Comparison of ENCODE assay signal across 15 mouse cellular contexts in the genomic region with DNA sequence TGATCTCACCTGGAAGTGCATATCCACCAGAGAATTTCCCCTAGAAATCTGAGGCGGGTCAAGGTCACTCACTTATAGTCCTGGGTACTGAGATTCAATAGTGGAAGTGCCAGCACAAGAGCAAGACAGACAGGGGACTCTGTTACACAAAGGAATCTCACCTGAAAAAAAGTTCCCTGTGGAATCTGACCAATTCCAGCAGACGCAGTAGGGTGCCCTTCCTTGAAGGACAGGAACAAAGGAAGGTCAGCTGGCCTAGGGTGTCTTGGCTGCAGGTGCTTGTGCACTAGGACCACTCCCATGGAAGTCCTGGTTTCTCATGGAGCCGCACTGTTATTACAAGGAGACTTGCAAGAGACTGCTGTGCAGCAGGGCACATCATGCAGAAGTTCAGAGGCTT.
"Had no signal": no experiment of that assay in that cellular context is flagged by ENCODE, and none has a peak within 500 bp of the region (broad histone marks: within the 10 kb centered on the region; RNA-seq: fewer than 3 reads in every experiment).

No protein-coding gene starts in this region.

- DNase-seq: retina, postnatal 1 day; right cerebral cortex, adult 18-20 months; right cerebral cortex, postnatal 14 days; right cerebral cortex, postnatal 25 days; right cerebral cortex, postnatal 4 days; spleen, adult 18-20 months; thymus, adult 18-20 months; thymus, adult 2 months; thymus, postnatal 14 days; thymus, postnatal 25 days; thymus, postnatal 36 days; thymus, postnatal 4 days had no signal

- H3K27ac ChIP-seq: neural tube, embryonic 15.5 days; stomach, embryonic 15.5 days; stomach, postnatal 0 days had no signal

- H3K9ac ChIP-seq: neural tube, embryonic 15.5 days; stomach, embryonic 15.5 days had no signal

- H3K4me2 ChIP-seq: neural tube, embryonic 15.5 days; stomach, embryonic 15.5 days had no signal

- H3K9me3 ChIP-seq: neural tube, embryonic 15.5 days; stomach, embryonic 15.5 days had no signal

- H3K36me3 ChIP-seq: neural tube, embryonic 15.5 days; stomach, embryonic 15.5 days had no signal

- H3K4me1 ChIP-seq: neural tube, embryonic 15.5 days; stomach, embryonic 15.5 days had no signal

- H3K4me3 ChIP-seq: neural tube, embryonic 15.5 days; stomach, embryonic 15.5 days had no signal

- H3K27me3 ChIP-seq: stomach, embryonic 15.5 days had no signal
